Mouse (Mus musculus): ENCODE data around the gene Vmn1r46. TPM values are rescaled to one million over a fixed set of nuclear protein-coding genes. Genes with fewer than 3 reads are reported as not detected.

Vmn1r46 gene
- polyA plus RNA-seq (2015; fragmentation: Nextera tagmentation; extraction: Ambion mirVana): not detected in 2 replicates

DNA sequence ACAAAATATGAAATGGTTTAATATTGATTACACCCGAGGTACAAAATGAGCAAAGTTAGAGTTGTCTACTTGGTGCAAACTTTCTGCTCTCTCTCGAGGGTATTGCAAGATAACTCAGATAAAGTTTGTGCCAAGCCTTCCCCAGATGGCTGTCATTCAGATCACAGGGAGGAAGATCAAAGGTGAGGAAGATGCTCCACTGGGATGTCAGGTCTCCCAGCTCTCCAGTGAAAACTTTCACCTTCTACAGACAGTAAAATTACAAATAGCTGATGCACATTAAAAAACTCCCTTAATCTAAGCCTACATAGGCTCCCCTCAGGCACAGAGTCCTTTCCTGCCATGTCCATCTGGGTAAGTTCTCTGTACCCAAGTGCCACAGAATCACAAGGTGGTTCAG lies at the start of gene Vmn1r46:
Gene Vmn1r46 (plus strand): TSS at position 301 of the 400 bp plus-strand sequence.

DNA sequence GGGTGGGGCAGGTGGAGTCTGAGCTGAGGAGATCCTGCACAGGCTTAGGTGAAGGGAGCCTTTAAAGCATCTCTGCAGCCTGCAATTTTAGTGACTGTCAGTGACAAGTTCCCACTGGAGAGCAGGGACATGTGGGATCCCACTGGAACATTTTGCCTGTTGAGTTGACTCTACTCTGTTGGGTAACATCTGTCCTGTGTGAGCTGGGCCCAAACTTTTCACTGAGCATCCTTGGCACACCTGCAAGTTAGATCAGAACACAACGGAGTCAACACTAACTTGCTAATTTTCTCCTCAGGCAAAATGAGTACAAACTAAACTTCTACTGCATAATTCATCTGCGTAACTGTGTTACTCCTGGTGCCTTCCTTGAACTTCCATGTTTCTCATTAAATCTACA lies 28.6 kb upstream of the Vmn1r46 start, which contains the start of gene Vmn1r45:
Gene Vmn1r45 (minus strand): TSS at position 101 of the 400 bp plus-strand sequence.

DNA sequence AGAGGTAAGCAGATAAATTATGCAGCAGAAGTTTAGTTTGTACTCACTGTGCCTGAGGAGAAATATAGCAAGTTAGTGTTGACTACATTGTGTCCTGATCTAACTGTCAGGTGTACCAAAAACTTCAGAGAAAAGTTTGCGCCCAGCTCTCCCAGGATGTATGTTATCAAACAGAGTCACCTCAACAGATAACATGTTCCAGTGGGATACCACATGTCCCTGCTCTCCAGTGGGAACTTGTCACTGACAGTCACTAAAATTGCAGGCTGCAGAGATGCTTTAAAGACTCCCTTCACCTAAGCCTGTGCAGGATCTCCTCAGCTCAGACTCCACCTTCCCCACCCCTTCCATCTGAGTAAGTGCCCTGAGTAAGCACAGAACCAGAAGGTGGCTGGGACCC lies 46.7 kb downstream of the Vmn1r46 start, which contains the start of gene Vmn1r47:
Gene Vmn1r47 (plus strand): TSS at position 301 of the 400 bp plus-strand sequence.

Other genes starting within 250 kb of the Vmn1r46 start
- not detected in 2 replicates for gene Vmn1r41, start 228.5 kb upstream of the Vmn1r46 start, polyA plus RNA-seq (2015; fragmentation: Nextera tagmentation; extraction: Ambion mirVana)
- gene Vmn1r42, start 92.9 kb upstream of the Vmn1r46 start, polyA plus RNA-seq (2015; fragmentation: Nextera tagmentation; extraction: Ambion mirVana): 0.14 TPM in 1 of 2 replicates, not detected in the other
- not detected in 2 replicates for gene Vmn1r43, start 92.9 kb upstream of the Vmn1r46 start, polyA plus RNA-seq (2015; fragmentation: Nextera tagmentation; extraction: Ambion mirVana)
- not detected in 2 replicates for gene Vmn1r44, start 85.7 kb upstream of the Vmn1r46 start, polyA plus RNA-seq (2015; fragmentation: Nextera tagmentation; extraction: Ambion mirVana)
- gene Vmn1r45, start 28.7 kb upstream of the Vmn1r46 start, polyA plus RNA-seq (2015; fragmentation: Nextera tagmentation; extraction: Ambion mirVana): not detected in 2 replicates
- gene Vmn1r47, start 46.8 kb downstream of the Vmn1r46 start, polyA plus RNA-seq (2015; fragmentation: Nextera tagmentation; extraction: Ambion mirVana): not detected in 2 replicates
- gene Vmn1r48, start 67.5 kb downstream of the Vmn1r46 start, polyA plus RNA-seq (2015; fragmentation: Nextera tagmentation; extraction: Ambion mirVana): not detected in 2 replicates
- not detected in 2 replicates for gene Vmn1r49, start 109.2 kb downstream of the Vmn1r46 start, polyA plus RNA-seq (2015; fragmentation: Nextera tagmentation; extraction: Ambion mirVana)
- gene Vmn1r50, start 132.1 kb downstream of the Vmn1r46 start, polyA plus RNA-seq (2015; fragmentation: Nextera tagmentation; extraction: Ambion mirVana): not detected in 2 replicates
- not detected in 2 replicates for gene Vmn1r51, start 153.3 kb downstream of the Vmn1r46 start, polyA plus RNA-seq (2015; fragmentation: Nextera tagmentation; extraction: Ambion mirVana)
- not detected in 2 replicates for gene Vmn1r52, start 205.5 kb downstream of the Vmn1r46 start, polyA plus RNA-seq (2015; fragmentation: Nextera tagmentation; extraction: Ambion mirVana)
- not detected in 2 replicates for gene V1ra8, start 233.5 kb downstream of the Vmn1r46 start, polyA plus RNA-seq (2015; fragmentation: Nextera tagmentation; extraction: Ambion mirVana)

Data from spleen, postnatal 0 days (tissue).